Mouse (Mus musculus) gastrocnemius, postnatal 14 days (tissue): ENCODE measurements around the gene Olfr1175-ps. TPM values are rescaled to one million over a fixed set of nuclear protein-coding genes. Genes with fewer than 3 reads are reported as not detected.

ENCODE experiments used
- DNase-seq: peaks from one replicate; pipeline ENCODE4 v3.0.0; 2021; ENCODE audit warnings: mixed read lengths
- intact Hi-C: fragments of 180-260 bp; cut with DNase I; formaldehyde crosslinking; loops from one replicate; pipeline ENCODE4 v1.15.1; 2025; ENCODE audit warnings: low total_unique reads
- long read RNA-seq, 2 experiments: library from polyadenylated mRNA; stranded (forward); transcript quantifications; one replicate each; pipeline ENCODE4 v2.0.0; 2021
- total RNA-seq, 2 experiments: library from RNA; stranded (reverse); gene quantifications; 2 replicates each; pipeline ENCODE4 v1.2.3; 2021

Gene Olfr1175-ps
- total RNA-seq: not detected
- long read RNA-seq, experiment 1: 0 reads
- long read RNA-seq, experiment 2: 0 reads

GRCm38 (mm10) chr2:88327115-88327514, at the start of gene Olfr1175-ps:
Gene Olfr1175-ps (minus strand): TSS chr2:88327215.
- intact Hi-C loops: no loop called here
- DNase-seq: no peak

GRCm38 (mm10) chr2:88356304-88356703, 29.3 kb upstream of the Olfr1175-ps start:
- intact Hi-C loops: no loop called here
- DNase-seq: no peak

- no peak for DNase-seq
- intact Hi-C loops: no loop called here
Measured at GRCm38 (mm10) chr2:88346392-88346791, 19.4 kb upstream of the Olfr1175-ps start, which contains the start of gene Olfr1177-ps. Gene Olfr1177-ps (minus strand): TSS chr2:88346492.

DNA sequence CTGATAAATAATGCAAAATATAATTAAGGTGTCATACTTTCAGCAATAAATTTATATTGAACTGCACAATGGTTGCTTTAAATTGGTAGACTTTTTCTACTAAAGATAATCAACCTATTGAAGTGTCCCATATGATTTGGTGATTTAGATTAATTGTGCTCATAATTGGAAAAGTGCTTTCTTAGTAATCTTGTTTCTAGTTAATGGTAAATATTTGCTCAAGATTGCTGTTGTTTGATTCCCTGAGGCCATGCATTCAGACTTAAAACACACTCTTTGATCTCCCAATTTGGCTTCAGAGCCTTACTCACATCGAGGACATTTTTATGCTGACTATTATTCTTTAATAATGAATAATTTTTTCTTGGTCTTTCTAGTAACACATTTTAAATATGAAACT, 9.4 kb upstream of the Olfr1175-ps start, which contains the start of gene Olfr1176:
TSS of gene Olfr1176 (plus strand) at position 301 of the 400 bp plus-strand sequence.
- DNase-seq: no peak
- intact Hi-C loops: no loop called here

GRCm38 (mm10) chr2:88315035-88315434, 12.0 kb downstream of the Olfr1175-ps start, which contains the start of gene Olfr1174-ps:
Gene Olfr1174-ps (minus strand): TSS chr2:88315135.
- intact Hi-C loops: no loop called here
- DNase-seq: no peak

DNA sequence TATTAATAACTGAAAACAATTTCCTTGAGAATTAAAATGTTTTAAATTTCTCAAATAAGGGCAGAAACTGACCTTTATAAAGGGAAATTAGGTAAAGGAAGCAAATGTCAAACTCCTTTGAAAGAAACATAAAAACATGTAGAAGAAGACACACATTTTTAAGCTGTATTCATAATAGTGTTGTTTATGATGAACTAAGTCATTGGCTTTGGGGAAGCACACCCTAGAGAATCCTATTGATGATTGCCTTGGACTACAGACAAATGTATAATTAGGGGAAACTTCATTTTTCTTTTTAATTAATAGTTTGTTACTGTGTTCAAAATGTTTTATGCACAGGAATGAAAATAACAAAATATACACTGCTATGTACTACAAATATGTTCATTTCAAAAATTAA, 47.2 kb downstream of the Olfr1175-ps start, which contains the start of gene Olfr1173:
TSS of gene Olfr1173 (minus strand) at position 101 of the 400 bp plus-strand sequence.
- intact Hi-C loops: no loop called here
- DNase-seq: no peak

Other genes starting within 250 kb of the Olfr1175-ps start
- not detected for gene Olfr1164, start 233.2 kb downstream of the Olfr1175-ps start, total RNA-seq
- gene Olfr1166, start 198.9 kb downstream of the Olfr1175-ps start, total RNA-seq: not detected
- not detected for gene Olfr1167, start 172.0 kb downstream of the Olfr1175-ps start, total RNA-seq
- gene Olfr1168, start 145.3 kb downstream of the Olfr1175-ps start, total RNA-seq: not detected
- not detected for gene Olfr1170, start 98.9 kb downstream of the Olfr1175-ps start, total RNA-seq
- gene Olfr1173, start 47.3 kb downstream of the Olfr1175-ps start, total RNA-seq: not detected
- not detected for gene Olfr1174-ps, start 12.1 kb downstream of the Olfr1175-ps start, total RNA-seq
- not detected for gene Olfr1176, start 9.5 kb upstream of the Olfr1175-ps start, total RNA-seq
- not detected for gene Olfr1177-ps, start 19.3 kb upstream of the Olfr1175-ps start, total RNA-seq
- not detected for gene Olfr1178, start 59.8 kb upstream of the Olfr1175-ps start, total RNA-seq
- not detected for gene Olfr1179, start 79.2 kb upstream of the Olfr1175-ps start, total RNA-seq
- gene Olfr1180, start 91.9 kb upstream of the Olfr1175-ps start, total RNA-seq: not detected
- not detected for gene Olfr1181, start 99.0 kb upstream of the Olfr1175-ps start, total RNA-seq
- gene Gm13757, start 121.9 kb upstream of the Olfr1175-ps start, total RNA-seq: not detected
- not detected for gene Olfr1183, start 127.7 kb upstream of the Olfr1175-ps start, total RNA-seq
- not detected for gene Olfr1184, start 156.4 kb upstream of the Olfr1175-ps start, total RNA-seq
- not detected for gene Olfr1185-ps1, start 166.1 kb upstream of the Olfr1175-ps start, total RNA-seq
- gene Olfr1186, start 191.3 kb upstream of the Olfr1175-ps start, total RNA-seq: not detected
- gene Olfr1188, start 229.7 kb upstream of the Olfr1175-ps start, total RNA-seq: not detected